Mouse (Mus musculus) adrenal gland, postnatal 25 days (tissue): Measurements from ENCODE around the gene Cdcp2. TPM values are rescaled to one million over a fixed set of nuclear protein-coding genes. Genes with fewer than 3 reads are reported as not detected.

Source experiments
- DNase-seq: peaks from one replicate; pipeline ENCODE4 v3.0.0; 2021; ENCODE audit warnings: mixed read lengths
- long read RNA-seq: library from polyadenylated mRNA; stranded (forward); transcript quantifications from one replicate; pipeline ENCODE4 v2.0.0, GENCODE M21; 2021
- total RNA-seq: library from RNA; stranded (reverse); gene quantifications from 2 replicates; pipeline ENCODE4 v1.2.3, GENCODE M21; 2021

The Cdcp2 gene
- total RNA-seq, result not detected in 2 replicates
- long read RNA-seq, result 0 reads

DNA sequence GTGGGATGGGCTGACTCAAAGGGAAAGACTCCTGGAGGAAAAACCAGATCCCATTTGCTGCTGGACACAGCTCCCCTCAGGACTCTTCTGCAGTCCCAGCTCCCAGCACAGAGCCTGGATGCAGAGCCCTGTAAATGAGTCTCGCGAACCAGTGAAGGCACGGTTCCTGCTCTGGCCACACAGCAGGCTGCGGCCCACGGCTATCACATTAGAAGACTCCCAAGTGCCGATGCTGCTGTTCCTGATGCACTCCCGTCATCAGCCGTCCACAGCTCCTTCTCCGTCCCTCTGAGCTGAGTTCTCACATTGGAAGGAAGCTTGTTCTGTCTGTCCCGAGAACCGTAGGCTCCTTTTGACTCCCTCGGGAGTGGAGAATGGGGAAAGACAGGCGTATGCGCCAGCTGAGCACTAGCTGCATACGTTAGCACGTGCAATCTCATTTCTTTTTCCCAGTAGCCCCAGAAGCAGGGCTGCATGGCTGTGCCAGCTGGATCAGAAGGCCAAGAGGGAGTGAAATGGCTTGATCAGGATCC, at the start of gene Cdcp2:
TSS of gene Cdcp2 (plus strand) at position 51 of the 533 bp plus-strand sequence.
- DNase-seq, result no peak

DNA sequence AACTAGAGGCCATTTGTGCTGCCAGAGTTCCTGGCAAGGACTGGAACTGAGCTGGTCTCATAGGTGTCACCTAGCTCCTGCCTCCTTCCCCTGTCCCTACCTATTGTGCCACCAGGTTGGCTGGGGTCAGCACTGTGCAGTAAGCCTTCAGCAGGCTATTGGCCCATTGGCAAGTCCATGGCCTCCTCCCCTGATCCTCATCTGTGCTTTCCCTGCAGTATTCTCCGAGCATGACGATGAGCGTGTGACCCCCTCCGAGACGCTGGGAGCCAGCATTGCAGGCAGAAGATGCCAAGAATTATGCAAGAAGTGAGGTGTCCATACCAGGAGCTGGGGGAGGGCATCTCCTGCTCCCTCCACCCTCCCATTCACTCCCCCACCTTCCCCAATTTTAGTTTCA, 48.9 kb upstream of the Cdcp2 start:
- no peak for DNase-seq

DNA sequence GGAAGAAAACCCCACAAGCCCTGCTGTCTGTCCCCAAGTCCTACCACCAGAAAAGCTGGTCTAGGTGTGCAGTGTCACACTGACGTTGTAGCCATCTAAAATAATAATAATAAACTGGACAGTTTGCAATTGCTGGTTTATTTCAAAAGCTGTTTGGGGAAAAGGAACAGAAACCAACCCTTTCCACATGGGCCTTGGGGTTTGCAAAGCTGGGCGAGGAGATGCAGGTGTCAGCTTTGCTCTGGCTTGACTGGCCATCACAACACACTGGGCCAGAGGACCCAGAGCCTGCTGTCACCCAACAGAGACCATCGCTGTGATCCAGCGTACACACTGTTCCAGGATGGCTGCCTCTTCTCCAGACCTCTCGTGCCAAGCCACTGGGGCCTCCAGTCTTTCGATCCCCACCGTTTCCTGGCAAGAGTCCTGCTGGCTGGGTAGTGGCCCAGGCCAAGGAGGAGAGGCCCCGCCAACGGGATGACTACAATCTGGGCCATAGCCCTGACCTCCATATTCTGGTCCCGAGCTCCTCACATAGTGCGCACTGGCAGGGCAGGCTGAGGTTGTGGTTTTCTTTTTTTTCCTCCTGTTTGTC, 48.0 kb upstream of the Cdcp2 start:
- peak; percentile 67 for DNase-seq

DNA sequence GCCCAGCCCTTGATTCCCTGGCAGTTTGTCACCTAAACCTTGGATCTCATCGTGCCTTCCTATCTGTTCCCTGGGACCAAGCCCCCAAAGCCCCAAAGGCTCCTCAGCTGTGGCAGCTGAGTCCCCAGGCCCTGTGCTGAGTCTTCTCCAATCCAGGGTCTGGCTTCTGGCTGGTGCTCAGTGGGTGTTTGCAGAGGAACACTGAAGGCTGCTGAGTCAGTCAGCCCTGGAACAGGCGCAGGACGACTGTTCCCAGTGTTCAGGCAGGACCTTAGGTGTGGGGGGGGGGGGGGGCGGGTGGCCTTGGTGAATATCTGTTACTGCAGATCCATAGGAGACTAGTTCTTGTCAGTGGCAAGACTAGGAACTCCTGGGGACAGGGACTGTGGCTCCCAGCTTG, 44.8 kb upstream of the Cdcp2 start:
- peak; percentile 33 for DNase-seq

DNA sequence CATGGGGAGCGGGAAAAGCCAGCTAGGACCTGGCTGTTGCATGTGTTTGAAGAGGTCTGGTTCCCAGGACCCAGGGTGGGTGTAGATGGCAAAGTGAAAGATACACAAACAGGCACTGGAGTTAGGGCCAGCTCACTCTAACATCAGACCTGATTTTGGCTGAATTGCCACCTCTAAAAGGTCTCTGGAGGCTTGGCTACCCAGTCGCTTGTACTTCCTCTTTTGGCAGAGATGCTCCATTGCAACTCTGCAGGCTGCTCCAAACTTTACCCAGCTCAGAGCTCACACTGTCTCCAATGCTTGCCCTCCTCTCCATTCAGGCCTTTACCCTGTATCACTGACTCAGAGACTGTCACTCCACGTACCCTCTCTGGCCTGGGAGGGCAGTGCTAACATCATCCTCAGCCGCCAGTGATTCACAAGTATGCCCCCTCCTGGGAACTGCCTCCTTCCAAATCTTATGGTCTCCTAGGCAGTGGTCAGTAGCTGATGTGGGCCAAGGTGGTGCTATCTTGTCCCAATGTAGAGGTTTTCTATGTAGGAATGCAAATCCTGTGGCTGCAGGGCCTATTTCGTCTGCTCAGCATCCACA, 43.6 kb upstream of the Cdcp2 start:
- no peak for DNase-seq

DNA sequence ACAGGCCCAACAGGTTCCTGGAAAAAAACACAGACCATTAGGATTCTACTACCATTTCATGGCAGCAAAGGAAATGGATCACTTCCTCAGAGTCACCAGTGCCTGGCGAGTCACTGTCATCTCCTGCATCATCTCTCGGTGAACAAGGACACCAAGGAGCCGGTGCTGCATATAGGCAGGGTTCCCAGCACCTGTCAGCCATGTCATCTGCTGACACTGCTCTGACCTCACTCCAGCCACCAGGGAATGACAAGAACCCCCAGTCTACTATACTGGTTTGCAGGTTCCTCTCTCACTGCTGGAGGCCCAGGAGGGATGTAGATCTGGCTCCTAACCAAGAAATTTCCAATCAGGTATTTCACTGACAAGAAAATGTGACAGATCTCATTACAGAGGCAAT, 40.6 kb upstream of the Cdcp2 start:
- no peak for DNase-seq

DNA sequence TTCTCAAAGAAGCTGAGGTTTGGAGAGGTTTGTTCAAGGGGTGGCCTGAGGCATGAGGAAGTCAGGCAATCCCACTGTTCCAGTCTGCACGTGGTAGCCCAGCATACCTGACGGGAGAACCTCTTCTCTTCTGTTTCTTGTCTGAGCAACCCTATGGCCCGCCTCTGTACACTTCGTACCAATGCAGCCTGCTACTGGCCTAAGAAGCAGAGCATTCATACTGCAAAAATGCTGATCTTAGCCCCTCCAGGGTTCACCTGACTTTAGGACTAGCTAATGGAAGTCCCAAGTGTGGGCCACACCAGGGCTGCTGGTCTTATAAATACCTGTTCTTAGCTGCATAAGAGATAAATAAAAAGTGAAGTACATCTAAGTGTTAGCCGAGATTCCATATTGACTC, 38.3 kb upstream of the Cdcp2 start:
- no peak for DNase-seq

DNA sequence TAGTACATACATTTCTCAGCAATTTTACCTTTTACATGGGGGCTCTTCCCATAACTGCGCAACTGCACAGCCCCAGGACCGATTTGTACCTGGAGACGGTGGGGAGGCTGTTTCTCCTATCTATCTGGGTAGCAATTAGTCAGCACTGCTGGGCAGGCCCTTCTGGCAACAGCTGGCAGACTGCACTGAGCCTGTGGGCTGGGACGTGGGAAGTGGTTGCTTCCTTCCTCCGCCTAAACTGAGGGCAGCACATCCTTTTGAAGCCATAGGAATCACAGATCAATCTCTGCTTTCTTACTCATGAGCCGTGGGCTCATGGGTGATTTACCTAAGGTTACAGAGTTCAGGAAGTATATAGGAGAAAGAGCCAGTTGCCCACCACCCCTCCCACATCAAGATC, 37.9 kb upstream of the Cdcp2 start:
- no peak for DNase-seq

DNA sequence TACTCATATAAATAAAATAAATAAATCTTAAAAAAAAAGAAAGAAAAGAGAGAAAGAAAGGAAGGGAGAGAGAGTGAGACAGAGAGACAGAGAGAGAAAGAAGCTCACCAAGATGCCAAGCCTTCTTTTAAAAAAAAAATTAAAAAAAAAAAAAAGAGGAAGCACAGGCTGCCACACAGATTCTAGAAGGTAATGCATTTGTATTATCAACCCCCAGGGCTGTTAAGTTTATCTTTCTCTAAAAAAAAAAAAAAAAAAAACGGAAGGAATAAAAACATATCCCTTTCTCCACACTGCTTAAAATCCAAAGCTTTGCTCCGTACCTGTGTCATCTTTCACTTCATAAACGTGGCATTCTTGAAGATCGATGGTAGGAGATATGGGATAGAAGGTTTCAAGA, 35.1 kb upstream of the Cdcp2 start:
- no peak for DNase-seq

DNA sequence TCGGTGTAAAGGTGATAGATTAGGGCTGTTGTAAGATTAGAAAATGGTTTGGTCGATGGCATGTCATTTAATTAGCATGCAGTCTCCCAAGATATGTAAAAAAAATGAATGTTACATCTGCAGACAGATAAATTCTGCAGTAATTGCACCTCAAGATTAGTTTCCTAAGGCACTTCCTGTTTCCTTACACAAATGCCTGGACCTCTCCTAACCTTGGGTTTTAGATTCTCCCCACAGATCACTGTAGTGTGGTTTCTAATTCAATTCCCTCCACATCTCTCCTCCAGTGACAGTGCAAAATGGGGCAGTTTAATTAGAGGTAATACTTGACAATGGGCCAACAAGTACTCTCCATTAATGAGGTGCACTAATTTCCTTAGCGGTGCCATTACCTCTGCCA, 33.5 kb upstream of the Cdcp2 start:
- no peak for DNase-seq

DNA sequence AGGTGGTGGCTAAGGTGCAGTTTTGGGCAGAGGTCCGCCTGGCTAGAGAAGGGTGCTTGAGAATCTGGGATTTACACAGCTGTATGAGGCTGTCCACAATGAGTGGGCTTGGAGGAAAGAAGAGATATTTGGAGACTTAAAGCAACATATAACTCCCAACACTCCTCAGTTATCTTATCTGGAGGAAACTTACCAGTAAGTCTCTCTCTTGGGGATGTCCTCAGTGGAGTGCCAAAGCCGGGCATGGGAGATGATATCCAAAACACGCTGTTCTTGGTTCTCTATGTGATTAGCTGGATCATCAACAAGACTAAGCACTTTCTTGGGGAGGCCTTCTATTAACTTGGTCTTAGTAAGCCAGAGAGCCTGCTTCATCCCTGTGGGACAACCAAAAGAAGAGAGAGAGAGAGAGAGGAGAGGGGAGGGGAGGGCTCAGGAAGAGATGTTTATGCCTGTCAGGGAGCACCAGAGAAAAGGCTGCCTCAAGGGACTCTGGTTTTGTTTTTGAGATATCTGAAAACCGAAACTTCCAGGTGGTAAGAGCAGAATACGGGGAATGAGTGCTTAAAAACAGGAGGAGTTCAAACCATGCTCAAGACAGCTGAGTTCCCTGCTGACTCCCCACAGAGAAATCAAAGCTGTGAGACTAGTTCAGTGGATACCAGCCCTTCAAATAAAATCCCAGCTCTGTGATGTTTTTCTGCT, 32.1 kb upstream of the Cdcp2 start:
- DNase-seq, result no peak

DNA sequence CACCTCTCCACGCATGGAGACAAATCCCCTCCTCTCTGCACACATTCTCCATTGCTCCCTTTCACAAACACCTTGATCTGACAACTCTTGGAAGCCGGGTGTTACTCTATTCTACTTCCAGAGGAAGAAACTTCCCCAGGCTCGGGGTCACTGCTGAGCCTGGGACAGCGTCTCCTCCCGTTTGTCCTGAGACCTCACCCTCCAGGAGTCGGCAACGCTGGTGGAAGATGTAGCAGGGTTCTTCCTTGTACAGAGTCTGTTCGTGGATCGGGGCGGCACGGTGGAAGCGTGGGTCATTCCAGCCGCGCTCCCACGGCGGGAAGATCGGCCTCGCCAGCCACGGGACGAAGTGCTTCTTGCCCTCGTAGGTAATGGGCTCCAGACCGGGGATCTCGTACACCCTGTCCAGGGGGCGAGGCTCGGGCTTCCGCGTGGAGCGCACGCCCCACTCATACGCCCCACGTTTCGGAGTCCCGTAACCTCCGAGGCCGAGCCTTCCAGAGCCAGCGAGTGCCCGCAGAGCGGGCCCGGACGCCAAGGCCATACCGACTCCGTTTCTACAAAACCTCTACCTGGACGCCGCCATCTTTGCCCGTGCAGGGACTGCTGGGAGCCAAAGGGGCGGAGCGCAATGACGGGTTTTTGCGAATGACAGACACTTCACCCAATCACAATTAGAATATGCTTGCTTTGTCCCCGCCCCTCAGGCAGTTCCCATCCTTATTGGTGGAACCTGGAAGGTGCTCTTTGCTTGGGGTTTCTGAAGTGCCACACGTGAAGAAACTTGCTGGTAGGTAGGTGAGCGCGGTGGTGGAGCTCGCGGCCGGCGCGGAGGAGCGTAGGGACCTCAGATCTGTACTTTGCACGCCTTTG, 30.2 kb upstream of the Cdcp2 start, which contains the start of the genes Mrpl37 and Cyb5rl:
TSS of gene Mrpl37 (minus strand) at position 617 of the 873 bp plus-strand sequence.
TSS of gene Cyb5rl (plus strand) at position 737 of the 873 bp plus-strand sequence.
- peak; percentile 91 for DNase-seq

DNA sequence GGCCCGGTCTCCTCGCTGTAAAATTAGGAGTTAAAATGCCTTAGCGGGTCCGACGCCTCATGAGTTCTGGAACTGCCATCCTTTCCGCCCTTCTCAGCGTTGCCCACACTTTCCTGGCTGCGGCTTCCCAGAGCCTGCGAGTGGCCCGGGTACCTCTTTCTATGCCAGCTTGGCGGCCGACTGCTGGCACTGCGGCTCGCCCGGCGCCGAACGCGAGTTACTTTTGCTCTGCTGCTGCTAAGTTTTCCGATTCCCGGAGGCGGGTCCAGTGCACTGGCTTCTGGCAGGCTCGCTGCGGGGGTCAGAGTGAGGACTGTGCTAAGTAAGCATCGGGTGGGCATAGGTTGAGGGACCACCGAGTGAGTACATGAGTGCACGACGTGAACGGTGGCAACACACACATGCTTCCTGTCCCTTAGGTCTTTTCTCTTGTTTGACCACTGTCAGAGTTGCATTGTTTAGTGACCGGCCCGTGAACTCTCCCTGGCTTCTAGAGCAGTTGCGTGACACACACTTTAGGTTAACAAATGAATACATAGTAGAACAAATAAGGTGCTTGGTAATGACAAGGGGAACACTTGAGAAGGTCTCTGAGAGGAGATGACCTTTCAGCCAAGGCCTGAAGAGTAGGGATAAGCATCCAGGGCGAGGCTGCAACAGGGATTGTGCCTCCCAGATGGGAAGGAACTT, 29.4 kb upstream of the Cdcp2 start:
- DNase-seq, result peak; percentile 53

DNA sequence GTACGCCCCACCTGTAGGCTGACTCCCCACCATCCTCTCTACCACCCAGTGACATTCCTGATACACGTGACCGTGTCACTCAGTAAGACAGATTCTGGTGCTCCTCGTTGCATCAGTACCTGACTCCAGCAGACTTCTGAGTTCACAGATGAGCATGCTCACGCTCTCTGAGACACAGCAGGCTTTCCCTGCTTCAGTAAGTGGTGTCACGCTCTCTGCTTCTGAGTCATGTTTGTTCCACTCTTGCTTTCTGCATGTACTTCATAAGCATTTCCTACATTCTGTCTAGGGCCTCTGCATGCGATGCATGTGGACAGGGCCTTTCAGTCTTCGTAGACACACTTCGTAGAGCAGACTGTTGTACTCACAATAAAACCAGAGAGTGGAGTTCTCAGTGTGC, 24.3 kb upstream of the Cdcp2 start:
- no peak for DNase-seq

DNA sequence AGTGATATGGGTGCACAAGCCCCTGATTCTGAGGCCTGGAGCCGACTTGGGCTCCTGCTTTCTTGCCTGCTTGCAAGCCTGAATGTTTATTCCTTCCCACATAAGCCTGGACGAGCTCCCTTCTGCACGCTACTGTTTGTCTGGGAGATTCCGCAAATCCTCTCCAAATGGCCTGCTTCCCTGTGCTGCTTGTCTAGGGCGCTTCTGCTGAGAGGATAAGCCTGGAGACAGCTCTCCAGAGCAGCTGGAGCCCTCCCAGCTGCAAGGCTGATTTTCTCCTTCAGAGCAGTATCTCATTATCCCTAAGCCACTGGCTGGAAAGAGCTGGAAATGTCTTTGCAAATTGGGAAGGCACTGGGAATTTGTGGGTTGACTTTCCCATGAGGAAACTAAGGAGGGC, 21.2 kb upstream of the Cdcp2 start:
- DNase-seq, result no peak

DNA sequence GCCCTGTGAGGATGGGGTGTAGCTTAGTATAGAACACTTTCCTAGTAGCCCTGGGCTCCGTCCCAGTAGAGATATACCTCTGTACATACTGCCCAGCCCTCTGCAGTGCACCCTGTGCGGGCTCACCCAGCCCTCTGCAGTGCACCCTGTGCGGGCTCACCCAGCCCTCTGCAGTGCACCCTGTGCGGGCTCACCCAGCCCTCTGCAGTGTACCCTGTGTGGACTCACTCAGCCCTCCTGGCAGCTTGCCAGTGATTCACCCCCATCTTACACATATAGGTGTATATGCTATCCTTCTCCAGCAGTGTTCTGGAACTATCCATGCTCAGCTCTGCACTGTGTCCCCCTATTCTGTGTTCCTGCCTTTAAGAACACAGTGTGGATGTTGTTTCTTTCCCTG, 17.8 kb upstream of the Cdcp2 start:
- no peak for DNase-seq

DNA sequence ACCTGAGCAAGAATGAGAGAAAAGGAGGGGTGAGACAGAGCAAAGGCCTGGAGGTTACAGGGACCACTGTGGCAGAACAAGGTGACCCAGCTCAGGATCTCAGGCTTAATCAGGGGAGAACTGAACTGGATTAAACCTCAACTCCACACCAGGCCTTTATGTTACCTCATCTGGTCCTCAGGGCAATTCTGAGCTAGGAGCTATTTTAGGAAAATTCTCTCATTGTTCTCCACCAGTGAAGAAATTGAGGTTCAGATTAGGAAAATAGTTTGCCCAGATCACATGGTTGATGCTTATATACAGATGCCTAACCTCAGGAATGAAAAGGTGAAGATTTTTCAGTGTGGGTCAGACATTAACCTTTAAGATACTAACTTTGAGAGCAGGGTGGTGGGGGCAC, 17.0 kb upstream of the Cdcp2 start:
- no peak for DNase-seq

DNA sequence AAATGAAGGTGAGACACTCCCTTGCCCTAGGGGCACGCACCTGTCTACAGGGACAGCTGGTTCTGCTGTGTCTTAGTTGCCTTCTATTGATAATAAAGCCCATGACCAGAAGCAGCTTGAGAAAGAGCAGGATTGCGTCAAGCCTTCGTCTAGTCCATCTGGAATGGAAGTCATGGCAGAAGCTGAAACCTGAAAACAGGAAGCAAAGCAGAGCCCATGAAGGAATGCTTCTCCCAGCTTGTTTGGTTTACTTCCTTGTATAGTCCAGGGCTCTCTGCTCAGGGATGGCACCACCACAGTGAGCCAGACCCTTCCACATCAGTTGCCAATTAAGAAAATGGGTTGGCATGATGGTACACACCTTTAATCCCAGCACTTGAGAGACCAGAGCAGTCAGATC, 14.5 kb upstream of the Cdcp2 start:
- DNase-seq, result no peak

DNA sequence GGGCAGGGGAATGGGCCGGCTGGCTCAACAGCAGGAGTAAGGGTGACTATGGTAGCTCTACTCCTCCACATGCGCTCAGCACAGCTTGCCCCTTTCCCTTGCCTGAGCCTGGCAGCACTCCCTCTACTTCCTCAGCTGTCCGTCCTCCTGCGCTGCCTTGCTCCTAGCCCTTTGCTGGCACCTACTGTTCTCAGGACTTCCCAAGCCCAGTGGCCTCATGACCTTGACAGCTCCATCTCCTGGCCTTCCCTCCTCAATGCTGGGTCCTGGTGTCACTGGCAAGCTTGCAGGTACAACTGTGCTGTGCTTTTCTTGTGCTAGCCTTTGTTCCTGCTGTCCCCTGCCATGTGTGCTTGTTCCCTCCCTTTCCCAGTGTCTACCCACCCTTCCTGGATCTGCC, 13.6 kb upstream of the Cdcp2 start:
- DNase-seq, result no peak

DNA sequence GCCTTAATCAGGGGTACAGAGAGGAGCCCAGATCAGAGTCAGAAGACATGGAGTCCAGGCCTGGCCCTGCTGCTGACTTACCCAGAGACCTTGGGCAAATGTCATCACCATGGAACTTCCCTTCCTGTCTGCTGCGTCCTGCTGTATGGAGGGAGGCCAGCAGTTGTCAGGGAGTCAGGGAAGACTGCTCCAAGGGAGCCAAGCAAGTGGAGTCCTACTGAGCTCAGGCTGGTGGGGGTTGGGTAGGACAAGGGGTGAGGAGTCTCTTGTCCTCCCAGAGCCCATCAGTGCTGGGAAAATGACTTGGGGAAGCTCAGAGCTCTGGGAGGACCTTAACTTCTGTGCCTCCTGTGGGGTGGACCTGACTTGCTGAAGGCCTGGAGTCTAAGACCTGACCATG, 12.3 kb upstream of the Cdcp2 start:
- peak; percentile 53 for DNase-seq

DNA sequence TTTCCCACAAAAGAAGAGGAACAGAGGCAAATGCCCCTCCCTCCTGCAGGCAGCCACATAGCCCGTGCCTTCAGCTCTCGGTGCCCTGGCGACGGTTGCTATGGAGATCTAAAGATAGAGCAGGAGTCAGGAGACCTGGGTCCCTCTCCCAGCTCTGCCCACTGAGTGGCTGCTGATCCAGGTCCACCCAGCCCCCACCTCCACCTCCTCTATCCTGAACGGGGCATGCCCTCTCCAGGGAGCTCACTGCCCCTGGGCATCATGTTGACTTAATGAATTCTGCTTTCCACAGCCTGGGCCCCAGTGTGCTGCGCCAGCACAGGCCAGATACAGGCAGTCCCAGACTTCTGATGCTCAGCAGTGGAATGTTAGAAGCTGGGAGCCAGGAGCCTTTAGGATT, 11.8 kb upstream of the Cdcp2 start:
- peak; percentile 59 for DNase-seq

DNA sequence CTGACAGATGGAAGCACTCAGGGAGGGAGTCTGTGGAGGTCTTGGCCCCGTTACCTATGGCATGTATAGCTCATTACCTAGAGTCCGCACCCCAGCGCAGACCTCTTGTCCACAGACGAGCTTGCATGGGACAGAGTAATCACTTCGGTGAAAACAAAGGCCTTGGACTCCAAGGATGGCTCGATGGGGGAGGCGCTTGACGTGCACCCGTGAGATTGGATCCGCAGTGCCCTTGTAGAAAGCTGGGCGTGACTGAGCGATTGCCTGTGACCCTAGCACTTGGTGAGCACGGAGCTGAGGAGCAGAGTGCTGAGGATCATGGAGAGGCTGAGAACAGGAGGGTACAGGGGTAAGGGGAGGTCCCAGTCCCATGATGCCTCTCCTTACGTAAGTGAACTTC, 5.0 kb upstream of the Cdcp2 start:
- peak; percentile 72 for DNase-seq
